Mouse (Mus musculus) mouse embryonic stem cell (cell line): Measurements from ENCODE around the gene Pomt2.

Source experiments
- in situ Hi-C, 2 experiments: fragments of 300-500 bp; cut with MboI; formaldehyde crosslinking; loops; 1 replicate in 1 of 2; 3 replicates in 1 of 2; pipeline ENCODE4 v1.14.3; 2019 to 2020; ENCODE audit warnings: low sequenced_read_pairs in 2 of 2, low pct_unique_long_range_greater_than_20kb in 1 of 2, mixed read lengths in 1 of 2; ENCODE audit not compliant: unreplicated experiment in 1 of 2

The Pomt2 gene

DNA sequence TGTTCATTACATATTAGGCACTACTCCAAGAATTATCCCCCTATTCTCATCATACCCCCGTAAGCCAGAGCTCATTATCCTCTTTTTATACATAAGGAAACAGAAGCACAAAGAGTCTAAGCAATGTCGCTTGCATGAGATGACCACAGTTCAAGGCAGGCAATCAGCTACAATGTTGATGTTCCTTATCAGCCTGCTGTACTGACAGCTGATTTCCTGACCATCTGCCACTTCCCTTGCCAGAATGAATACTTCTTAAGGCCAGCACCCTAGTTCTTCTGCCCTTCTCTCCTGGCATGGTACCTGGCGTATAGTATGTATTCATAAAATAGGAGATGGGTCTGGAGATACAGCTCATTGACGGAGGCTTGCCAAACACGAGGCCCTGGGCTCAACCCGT, 15.6 kb downstream of the Pomt2 start:
- in situ Hi-C loops = no loop called here

DNA sequence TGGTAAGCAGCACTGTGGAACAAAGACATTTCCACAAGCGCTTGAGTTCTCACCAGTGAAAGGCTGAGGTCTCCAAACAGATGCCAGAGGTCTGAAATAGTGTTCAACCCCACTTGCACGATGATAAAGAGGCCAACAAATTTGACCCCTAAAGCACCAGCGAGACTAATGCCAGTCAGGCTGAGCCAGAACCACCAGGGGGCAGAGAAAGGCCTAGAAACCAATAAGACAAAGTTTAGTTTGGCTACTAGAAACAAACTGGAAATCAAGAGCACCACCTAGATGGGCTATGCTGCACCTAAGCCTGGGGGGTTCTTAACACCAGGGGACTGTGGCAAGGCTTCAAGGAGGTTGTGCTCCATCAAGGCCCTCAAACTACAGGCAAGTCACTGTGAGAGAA, 16.1 kb downstream of the Pomt2 start:
- in situ Hi-C loops = no loop called here

GRCm38 (mm10) chr12:87131181-87131580, 16.6 kb downstream of the Pomt2 start:
- in situ Hi-C loops = no loop called here

GRCm38 (mm10) chr12:87130224-87130623, 17.5 kb downstream of the Pomt2 start:
- in situ Hi-C loops = no loop called here

- in situ Hi-C loops = no loop called here
Observed at GRCm38 (mm10) chr12:87127256-87127655, 20.5 kb downstream of the Pomt2 start.

- in situ Hi-C loops = no loop called here
Observed at GRCm38 (mm10) chr12:87121918-87122589, 25.7 kb downstream of the Pomt2 start.

GRCm38 (mm10) chr12:87107357-87107977, 40.3 kb downstream of the Pomt2 start:
- in situ Hi-C loops = no loop called here

- in situ Hi-C loops = no loop called here
Observed at GRCm38 (mm10) chr12:87104796-87105195, 43.0 kb downstream of the Pomt2 start.

GRCm38 (mm10) chr12:87103471-87103870, 44.3 kb downstream of the Pomt2 start:
- in situ Hi-C loops = no loop called here

GRCm38 (mm10) chr12:87102165-87102631, 45.6 kb downstream of the Pomt2 start, which contains the start of gene Ngb:
Gene Ngb (minus strand): TSS chr12:87102539.
- in situ Hi-C loops = no loop called here

DNA sequence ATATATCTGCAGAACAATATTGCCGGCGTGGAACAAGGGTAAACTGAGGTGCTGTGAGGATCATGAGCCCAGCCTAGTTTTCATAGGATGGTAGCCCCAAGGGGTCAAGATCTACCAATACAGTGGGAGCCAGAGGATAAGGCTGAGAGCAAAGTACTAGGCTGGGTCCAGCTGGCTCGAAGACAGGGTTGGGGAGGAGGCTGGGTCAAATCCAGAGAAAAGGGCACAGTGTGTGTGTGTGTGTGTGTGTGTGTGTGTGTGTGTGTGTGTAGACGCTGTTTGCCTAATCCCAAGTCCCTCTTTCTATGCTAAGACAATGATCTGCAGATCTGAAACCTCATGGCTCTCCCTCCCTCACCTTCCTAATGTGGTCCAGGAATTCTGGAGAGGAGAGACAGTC, 47.4 kb downstream of the Pomt2 start:
- in situ Hi-C loops = no loop called here

GRCm38 (mm10) chr12:87093671-87094070, 54.1 kb downstream of the Pomt2 start:
- in situ Hi-C loops = no loop called here

- in situ Hi-C loops = no loop called here
Observed at GRCm38 (mm10) chr12:87093249-87093648, 54.5 kb downstream of the Pomt2 start.

GRCm38 (mm10) chr12:87091916-87092315, 55.9 kb downstream of the Pomt2 start:
- in situ Hi-C loops = no loop called here

- in situ Hi-C loops = no loop called here
Observed at GRCm38 (mm10) chr12:87089701-87090100, 58.1 kb downstream of the Pomt2 start.

GRCm38 (mm10) chr12:87089255-87089654, 58.5 kb downstream of the Pomt2 start:
- in situ Hi-C loops = no loop called here

GRCm38 (mm10) chr12:87088331-87088730, 59.4 kb downstream of the Pomt2 start:
- in situ Hi-C loops = no loop called here

- in situ Hi-C loops = no loop called here
Observed at GRCm38 (mm10) chr12:87087236-87087635, 60.5 kb downstream of the Pomt2 start.

DNA sequence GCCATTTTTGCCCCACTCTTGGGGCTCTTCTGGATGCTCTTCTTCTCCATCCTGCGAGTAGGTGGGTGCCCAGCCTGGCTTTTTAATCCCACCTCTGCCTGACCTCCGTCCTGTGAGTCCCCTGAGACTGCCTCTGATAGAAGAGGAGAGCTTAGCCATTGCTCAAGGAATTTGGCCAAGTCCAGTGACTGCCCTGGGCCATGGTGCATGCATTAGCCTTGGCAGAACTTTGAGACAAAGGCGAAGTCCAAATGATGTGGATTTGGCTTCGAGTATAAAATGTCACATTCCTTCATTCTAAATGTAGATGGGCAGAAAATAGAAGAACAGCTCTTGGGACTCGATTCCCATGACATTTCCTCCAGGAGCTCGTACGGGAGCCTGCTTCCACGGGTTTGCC, 65.0 kb downstream of the Pomt2 start:
- in situ Hi-C loops = no loop called here

- in situ Hi-C loops = no loop called here
Observed at GRCm38 (mm10) chr12:87076610-87077009, 71.2 kb downstream of the Pomt2 start.
